Comparison of ENCODE assay signal across 1 mouse cellular context in the genomic region with DNA sequence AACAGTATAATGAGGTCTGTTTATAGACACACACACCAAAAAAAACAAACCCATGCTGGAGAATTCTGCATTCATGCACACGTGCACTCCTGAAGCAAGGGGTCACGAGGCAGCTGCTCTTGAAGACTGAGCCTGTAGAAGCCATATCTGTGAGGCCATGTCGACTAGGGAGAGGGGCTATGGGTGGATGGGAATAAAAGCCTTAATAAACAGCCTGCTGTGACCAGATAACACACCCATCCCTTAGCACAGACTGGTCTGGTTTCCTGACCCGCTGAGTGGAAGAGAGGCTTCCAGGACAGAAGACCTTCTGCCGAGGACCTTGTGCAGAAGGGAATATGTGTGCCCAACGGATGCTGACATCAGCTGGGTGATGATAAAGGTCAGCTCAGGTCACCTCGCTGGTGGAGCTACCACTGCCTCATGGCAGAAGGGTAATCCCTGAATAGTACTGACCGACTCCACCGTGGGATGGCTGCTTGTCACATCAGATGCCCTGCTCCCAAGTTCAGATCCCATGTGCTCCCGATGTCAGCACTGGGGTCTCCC.
A peak's percentile ranks its signal among the peaks of the same experiment; 100 is the strongest.
TF ChIP-seq lines count a peak whose summit lies in the region.

No protein-coding gene starts in this region.

TF ChIP-seq in MEL, 35 proteins besides CTCF, POLR2A, EP300 and RAD21:
- TF ChIP-seq TAL1 (IDR thresholded peaks at IDR 0.05; ENCODE audit: low read length) (peak; percentile 37), ELF1 (IDR thresholded peaks at IDR 0.05; ENCODE audit: low read depth, low read length) (no peak)
TF ChIP-seq in MEL: peak in this region for 1.
